Mouse (Mus musculus): Measurements from ENCODE around the gene Hist4h4. TPM values are rescaled to one million over a fixed set of nuclear protein-coding genes. Genes with fewer than 3 reads are reported as not detected.

Gene Hist4h4
- total and polyA plus RNA-seq, 3 experiments, result 0.16 to 78.2 (median 3.6) TPM

DNA sequence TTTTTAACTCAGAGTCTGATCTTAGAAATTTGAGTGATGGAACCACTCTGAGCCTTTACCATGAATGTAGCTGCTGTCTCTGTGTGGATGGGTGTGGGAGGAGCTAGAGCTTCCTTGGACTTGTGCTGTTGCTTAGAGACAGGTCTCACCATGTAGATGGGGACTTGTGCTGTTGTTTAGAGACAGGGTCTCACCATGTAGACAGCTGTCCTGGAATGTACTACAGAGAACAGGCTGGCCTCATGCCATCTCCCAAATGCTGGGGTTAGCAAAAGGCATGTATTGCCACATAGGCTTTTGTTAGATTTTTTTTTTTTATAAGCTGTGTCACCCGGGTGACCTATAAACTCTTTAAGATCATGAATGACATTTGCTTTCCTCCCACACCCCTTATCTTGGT, 40.3 kb downstream of the Hist4h4 start:
- Histone ChIP-seq H3K27me3 (replicated peaks) (peaks cover 3% of the 10 kb centered on the region), H3K4me2 (ENCODE audit: insufficient read depth, low read depth, poor library complexity, severe bottlenecking) (no peak overlapping the region), H3K4me1 (ENCODE audit: control insufficient read depth in 1 of 2, insufficient read depth in 2 of 2) (no peaks in the 10 kb centered on the region), H3K9ac (ENCODE audit: insufficient read depth, low read depth) (no peak overlapping the region), H3K4me3 (replicated peaks in 1 of 3; ENCODE audit: low read depth in 2 of 3, low read length in 2 of 3, poor library complexity in 1 of 3) (no peak overlapping the region), H3K36me3 (replicated peaks in 1 of 2; ENCODE audit: control insufficient read depth in 1 of 2, insufficient read depth in 1 of 2, low read length in 1 of 2) (no peaks in the 10 kb centered on the region), H3K79me2 (replicated peaks; ENCODE audit: control insufficient read depth, extremely low read depth, insufficient read depth, poor library complexity, severe bottlenecking) (no peaks in the 10 kb centered on the region), H3K9me3 (replicated peaks; ENCODE audit: low read length) (no peaks in the 10 kb centered on the region), H3K27ac (ENCODE audit: insufficient read depth, low read depth) (no peak overlapping the region)
- in situ Hi-C loops (cut with MboI; ENCODE audit: low pct_ligation_motif_present, low pct_unique_long_range_greater_than_20kb, low sequenced_read_pairs) (no loop called here), dilution Hi-C loops (cut with MboI; ENCODE audit: extremely low pct_ligation_motif_present, extremely low pct_unique_long_range_greater_than_20kb, low sequenced_read_pairs) (no loop called here)
- no peak for DNase-seq (ENCODE audit: extremely low read depth)
- TF ChIP-seq ELF1 (IDR thresholded peaks at IDR 0.05; ENCODE audit: low read depth, low read length), result no peak
- no peak for TF ChIP-seq CHD1 (IDR thresholded peaks at IDR 0.05; ENCODE audit: low read depth, low read length)
- TF ChIP-seq JUND (conservative IDR thresholded peaks at IDR 0.05; ENCODE audit: low read depth, low read length), result no peak
- TF ChIP-seq UBTF (IDR thresholded peaks at IDR 0.05; ENCODE audit: low read depth, low read length), result no peak
- TF ChIP-seq SMC3 (IDR thresholded peaks at IDR 0.05; ENCODE audit: low read depth, low read length), result no peak
- no peak for TF ChIP-seq NRF1 (IDR thresholded peaks at IDR 0.05; ENCODE audit: low read depth, low read length)
- TF ChIP-seq RAD21 (IDR thresholded peaks at IDR 0.05; ENCODE audit: low read depth, low read length), result no peak
- TF ChIP-seq ZNF384 (IDR thresholded peaks at IDR 0.05; ENCODE audit: low read depth, low read length), result no peak
- no peak for TF ChIP-seq USF2 (conservative IDR thresholded peaks at IDR 0.05; ENCODE audit: low read depth, low read length)
- no peak for TF ChIP-seq BHLHE40 (IDR thresholded peaks at IDR 0.05; ENCODE audit: low read depth, low read length)
- TF ChIP-seq NELFE (IDR thresholded peaks at IDR 0.05; ENCODE audit: low read depth, low read length), result no peak

Other genes with a start within 250 kb of the Hist4h4 start
- not detected in 2 replicates for gene Plbd1, start 142.5 kb downstream of the Hist4h4 start, total RNA-seq (2012; rRNA removed)
- not detected in 2 replicates for gene Plbd1, start 142.5 kb downstream of the Hist4h4 start, total RNA-seq (2014; rRNA removed)
- gene Plbd1, start 142.5 kb downstream of the Hist4h4 start, polyA plus RNA-seq (2012; ENCODE audit: insufficient read length, low read depth), result not detected in 2 replicates
- 0.08 and 0.13 TPM in 2 replicates for gene Gucy2c, start 22.6 kb downstream of the Hist4h4 start, total RNA-seq (2012; rRNA removed)
- gene Gucy2c, start 22.6 kb downstream of the Hist4h4 start, total RNA-seq (2014; rRNA removed), result 0.08 TPM in 1 of 2 replicates, not detected in the other
- 0.08 and 0.10 TPM in 2 replicates for gene Gucy2c, start 22.6 kb downstream of the Hist4h4 start, polyA plus RNA-seq (2012; ENCODE audit: insufficient read length, low read depth)
- 196 and 217 TPM in 2 replicates for gene H2afj, start 3.8 kb upstream of the Hist4h4 start, total RNA-seq (2012; rRNA removed)
- gene H2afj, start 3.8 kb upstream of the Hist4h4 start, total RNA-seq (2014; rRNA removed), result 124 and 125 TPM in 2 replicates
- gene H2afj, start 3.8 kb upstream of the Hist4h4 start, polyA plus RNA-seq (2012; ENCODE audit: insufficient read length, low read depth), result 158 and 184 TPM in 2 replicates
- gene BC049715, start 23.2 kb upstream of the Hist4h4 start, total RNA-seq (2012; rRNA removed), result 9.9 and 10.7 TPM in 2 replicates
- 8.8 and 10.1 TPM in 2 replicates for gene BC049715, start 23.2 kb upstream of the Hist4h4 start, total RNA-seq (2014; rRNA removed)
- gene BC049715, start 23.2 kb upstream of the Hist4h4 start, polyA plus RNA-seq (2012; ENCODE audit: insufficient read length, low read depth), result 13.1 and 13.5 TPM in 2 replicates
- gene Wbp11, start 23.8 kb upstream of the Hist4h4 start, total RNA-seq (2012; rRNA removed), result 49.1 and 51.3 TPM in 2 replicates
- gene Wbp11, start 23.8 kb upstream of the Hist4h4 start, total RNA-seq (2014; rRNA removed), result 27.7 and 29.5 TPM in 2 replicates
- gene Wbp11, start 23.8 kb upstream of the Hist4h4 start, polyA plus RNA-seq (2012; ENCODE audit: insufficient read length, low read depth), result 189 and 212 TPM in 2 replicates
- gene Smco3, start 31.0 kb upstream of the Hist4h4 start, total RNA-seq (2012; rRNA removed), result 5.5 and 6.1 TPM in 2 replicates
- 12.9 and 13.7 TPM in 2 replicates for gene Smco3, start 31.0 kb upstream of the Hist4h4 start, total RNA-seq (2014; rRNA removed)
- 0.90 and 1.2 TPM in 2 replicates for gene Smco3, start 31.0 kb upstream of the Hist4h4 start, polyA plus RNA-seq (2012; ENCODE audit: insufficient read length, low read depth)
- 0.34 and 0.71 TPM in 2 replicates for gene Art4, start 53.3 kb upstream of the Hist4h4 start, total RNA-seq (2012; rRNA removed)
- gene Art4, start 53.3 kb upstream of the Hist4h4 start, total RNA-seq (2014; rRNA removed), result 0.48 and 0.59 TPM in 2 replicates
- gene Art4, start 53.3 kb upstream of the Hist4h4 start, polyA plus RNA-seq (2012; ENCODE audit: insufficient read length, low read depth), result 0.93 and 1.0 TPM in 2 replicates
- gene Mgp, start 71.4 kb upstream of the Hist4h4 start, total RNA-seq (2012; rRNA removed), result not detected in 2 replicates
- not detected in 2 replicates for gene Mgp, start 71.4 kb upstream of the Hist4h4 start, total RNA-seq (2014; rRNA removed)
- not detected in 2 replicates for gene Mgp, start 71.4 kb upstream of the Hist4h4 start, polyA plus RNA-seq (2012; ENCODE audit: insufficient read length, low read depth)
- 0.55 and 0.63 TPM in 2 replicates for gene Erp27, start 117.8 kb upstream of the Hist4h4 start, total RNA-seq (2012; rRNA removed)
- gene Erp27, start 117.8 kb upstream of the Hist4h4 start, total RNA-seq (2014; rRNA removed), result 0.43 TPM in 1 of 2 replicates, not detected in the other
- gene Erp27, start 117.8 kb upstream of the Hist4h4 start, polyA plus RNA-seq (2012; ENCODE audit: insufficient read length, low read depth), result 1.8 and 1.9 TPM in 2 replicates
- 0.04 TPM in 2 replicates for gene Pde6h, start 119.4 kb upstream of the Hist4h4 start, total RNA-seq (2012; rRNA removed)
- gene Pde6h, start 119.4 kb upstream of the Hist4h4 start, total RNA-seq (2014; rRNA removed), result 0.08 TPM in 1 of 2 replicates, not detected in the other
- 0.04 and 0.30 TPM in 2 replicates for gene Pde6h, start 119.4 kb upstream of the Hist4h4 start, polyA plus RNA-seq (2012; ENCODE audit: insufficient read length, low read depth)
- 348 and 355 TPM in 2 replicates for gene Arhgdib, start 137.5 kb upstream of the Hist4h4 start, total RNA-seq (2012; rRNA removed)
- 297 and 321 TPM in 2 replicates for gene Arhgdib, start 137.5 kb upstream of the Hist4h4 start, total RNA-seq (2014; rRNA removed)
- gene Arhgdib, start 137.5 kb upstream of the Hist4h4 start, polyA plus RNA-seq (2012; ENCODE audit: insufficient read length, low read depth), result 1,134 and 1,150 TPM in 2 replicates